Mouse (Mus musculus): ENCODE measurements at regions not wholly inside any gene's neighbourhood (a gene's known extent, or its start where the extent isn't known, plus 50 kb on each side); places are given as distances from the start of the nearest gene placed in this dataset.

- TF ChIP-seq CHD2 (IDR thresholded peaks at IDR 0.05; ENCODE audit: low read depth, low read length) (no peak), ZC3H11A (IDR thresholded peaks at IDR 0.05; ENCODE audit: borderline replicate concordance, low read depth, low read length) (no peak), ZNF384 (IDR thresholded peaks at IDR 0.05; ENCODE audit: low read depth, low read length) (no peak), MAFK (IDR thresholded peaks at IDR 0.05; ENCODE audit: insufficient read depth, low read depth, low read length) (no peak), HCFC1 (IDR thresholded peaks at IDR 0.05; ENCODE audit: borderline replicate concordance, insufficient read depth, low read length) (no peak)
These were observed 587.5 kb upstream of the Gm10131 start for GRCm38 (mm10) chr8:34699015-34699414.

Measured in ES-E14 (cell line).